Mouse (Mus musculus) embryonic facial prominence, embryonic 10.5 days (tissue): ENCODE measurements around the gene Bcl2l14. TPM values are rescaled to one million over a fixed set of nuclear protein-coding genes. Genes with fewer than 3 reads are reported as not detected.

Source experiments
- DNase-seq: peaks from one replicate; pipeline ENCODE4 v3.0.0-alpha.2; 2017; ENCODE audit warnings: low spot score
- H3K27ac ChIP-seq: fragments of 300-500 bp; sonication (generic); replicated peaks from 2 replicates; pipeline ENCODE4 v1.5.1; 2016; ENCODE audit warnings: mild to moderate bottlenecking
- H3K27me3 ChIP-seq: fragments of 300-500 bp; sonication (generic); replicated peaks from 2 replicates; pipeline ENCODE4 v1.6.1; 2016; ENCODE audit warnings: low read depth, mild to moderate bottlenecking; ENCODE audit not compliant: poor library complexity, severe bottlenecking
- H3K36me3 ChIP-seq: fragments of 300-500 bp; sonication (generic); replicated peaks from 2 replicates; pipeline ENCODE4 v1.6.1; 2016; ENCODE audit warnings: mild to moderate bottlenecking, moderate library complexity
- H3K4me1 ChIP-seq: fragments of 300-500 bp; sonication (generic); 2 replicates; pipeline ENCODE4 v1.6.1; 2016
- H3K4me3 ChIP-seq: fragments of 300-500 bp; sonication (generic); 2 replicates; pipeline ENCODE4 v1.5.1; 2016; ENCODE audit warnings: mild to moderate bottlenecking, moderate library complexity
- H3K9me3 ChIP-seq: fragments of 300-500 bp; sonication (generic); 2 replicates; pipeline ENCODE4 v1.6.1; 2016; ENCODE audit warnings: mild to moderate bottlenecking
- WGBS: fragments of 180-500 bp; shearing (Covaris S2); methylation state at CpG from one replicate; pipeline ENCODE4 v1.1.7; 2016; 5-methylcytosine and 5-hydroxymethylcytosine counted together
- polyA plus RNA-seq: library from polyadenylated mRNA; unstranded; fragments of >200 nt; fragmentation: Nextera tagmentation; extraction: Ambion mirVana; gene quantifications from 2 replicates; pipeline ENCODE4 v1.2.1, GENCODE M21; 2016

Gene Bcl2l14
- polyA plus RNA-seq, 1 experiment from 2014 or later = 0.74 TPM

DNA sequence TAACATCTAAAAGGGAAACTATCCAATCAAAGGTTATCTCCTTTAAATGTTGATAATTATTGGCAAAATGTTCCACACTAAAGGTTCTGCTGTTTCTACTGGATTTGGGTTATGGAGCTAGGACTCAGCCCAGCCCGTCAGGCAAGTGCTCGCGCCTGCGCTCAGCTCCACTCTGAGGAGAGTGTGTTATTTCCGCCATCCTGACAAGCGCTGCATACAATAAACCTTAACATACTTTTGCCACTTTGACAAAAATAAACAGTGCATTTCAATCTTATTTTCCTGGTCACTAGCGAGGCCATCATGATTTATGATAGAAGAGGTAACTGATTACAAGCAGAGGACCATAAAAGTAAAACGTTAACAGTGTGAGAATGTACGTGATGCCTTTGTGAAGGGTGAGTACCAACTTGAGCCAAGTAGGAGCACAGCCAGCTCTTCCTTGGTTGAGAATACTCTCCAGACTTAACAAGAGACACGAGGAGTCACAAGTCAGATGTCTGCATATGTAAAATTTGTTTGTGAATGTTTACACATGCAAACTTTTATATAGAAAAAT is 70.6 kb downstream of the Bcl2l14 start:
- Histone ChIP-seq H3K27ac (no peak overlapping the region), H3K27me3 (no peaks in the 10 kb centered on the region), H3K4me3 (no peak overlapping the region), H3K9me3 (no peaks in the 10 kb centered on the region), H3K4me1 (no peaks in the 10 kb centered on the region), H3K36me3 (peaks cover 92% of the 10 kb centered on the region)
- WGBS = 94% methylated on average over 10 of the region's 10 CpGs
- no peak for DNase-seq

GRCm38 (mm10) chr6:134469297-134469696 is 73.2 kb downstream of the Bcl2l14 start:
- peaks cover 13% of the 10 kb centered on the region for H3K4me1 ChIP-seq
- no peak for DNase-seq
- H3K27ac ChIP-seq = no peak overlapping the region
- no peaks in the 10 kb centered on the region for H3K27me3 ChIP-seq
- peaks cover 74% of the 10 kb centered on the region for H3K36me3 ChIP-seq
- H3K9me3 ChIP-seq = no peaks in the 10 kb centered on the region
- H3K4me3 ChIP-seq = no peak overlapping the region
- WGBS = 96% methylated on average over 2 of the region's 2 CpGs

GRCm38 (mm10) chr6:134470857-134471256 is 74.7 kb downstream of the Bcl2l14 start:
- no peaks in the 10 kb centered on the region for H3K27me3 ChIP-seq
- WGBS = 93% methylated on average over 14 of the region's 14 CpGs
- no peaks in the 10 kb centered on the region for H3K9me3 ChIP-seq
- no peak for DNase-seq
- H3K4me3 ChIP-seq = no peak overlapping the region
- peaks cover 73% of the 10 kb centered on the region for H3K36me3 ChIP-seq
- peaks cover 13% of the 10 kb centered on the region for H3K4me1 ChIP-seq
- H3K27ac ChIP-seq = no peak overlapping the region

GRCm38 (mm10) chr6:134473143-134473561 is 77.0 kb downstream of the Bcl2l14 start:
- Histone ChIP-seq H3K4me1 (peaks cover 13% of the 10 kb centered on the region), H3K27ac (no peak overlapping the region), H3K27me3 (no peaks in the 10 kb centered on the region), H3K36me3 (peaks cover 71% of the 10 kb centered on the region), H3K9me3 (no peaks in the 10 kb centered on the region), H3K4me3 (no peak overlapping the region)
- 56% methylated on average over 7 of the region's 7 CpGs for WGBS
- DNase-seq = peak; percentile 23

DNA sequence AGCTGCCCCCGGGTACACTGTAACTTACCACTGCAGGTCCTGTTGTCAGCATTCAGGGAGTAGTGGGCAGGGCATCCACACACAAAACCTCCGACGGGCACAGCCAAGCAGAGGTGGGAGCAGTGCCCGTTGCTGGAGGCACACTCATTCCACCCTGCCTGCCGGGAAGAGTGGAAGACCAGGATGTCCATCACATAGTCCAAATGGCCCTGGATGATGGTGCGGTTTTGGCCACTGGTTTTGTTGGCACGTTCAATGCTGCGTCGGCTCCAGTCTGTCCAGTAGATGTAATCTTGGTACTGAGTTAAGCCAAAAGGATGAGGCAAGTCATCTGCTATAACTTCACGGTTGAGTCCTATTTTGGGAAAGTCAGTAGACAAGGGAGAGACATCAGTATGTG is 83.4 kb downstream of the Bcl2l14 start:
- Histone ChIP-seq H3K27me3 (no peaks in the 10 kb centered on the region), H3K4me3 (no peak overlapping the region), H3K4me1 (no peaks in the 10 kb centered on the region), H3K9me3 (no peaks in the 10 kb centered on the region), H3K36me3 (peaks cover 88% of the 10 kb centered on the region), H3K27ac (no peak overlapping the region)
- WGBS = 94% methylated on average over 10 of the region's 10 CpGs
- DNase-seq = no peak

DNA sequence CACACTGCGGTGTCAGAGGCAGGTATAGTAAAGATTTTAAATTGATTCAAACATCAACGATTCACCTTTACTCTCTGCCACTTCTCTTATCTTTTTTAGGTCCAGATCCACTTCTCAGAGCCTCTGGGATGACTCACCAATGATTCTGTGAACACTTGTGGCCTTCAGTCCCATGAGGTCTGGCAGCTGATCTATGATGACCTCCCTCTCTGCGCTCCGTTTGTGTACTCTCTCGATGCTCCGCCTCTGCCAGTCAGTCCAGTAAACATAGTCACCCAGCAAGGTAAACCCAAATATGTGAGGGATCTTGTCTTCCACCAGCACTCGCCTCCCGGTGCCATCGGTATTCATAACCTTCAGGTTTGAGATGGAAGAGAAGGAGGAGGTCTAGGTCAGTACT is 90.2 kb downstream of the Bcl2l14 start:
- no peak overlapping the region for H3K27ac ChIP-seq
- 94% methylated on average over 9 of the region's 9 CpGs for WGBS
- DNase-seq = no peak
- H3K9me3 ChIP-seq = no peaks in the 10 kb centered on the region
- H3K4me3 ChIP-seq = no peak overlapping the region
- H3K27me3 ChIP-seq = no peaks in the 10 kb centered on the region
- no peaks in the 10 kb centered on the region for H3K4me1 ChIP-seq
- peaks cover 70% of the 10 kb centered on the region for H3K36me3 ChIP-seq

Other genes starting within 250 kb of the Bcl2l14 start
- gene Lrp6, start 170.6 kb downstream of the Bcl2l14 start, polyA plus RNA-seq = 27.1 and 27.8 TPM in 2 replicates
- gene Mansc1, start 236.2 kb downstream of the Bcl2l14 start, polyA plus RNA-seq = 0.44 and 0.71 TPM in 2 replicates
- gene Borcs5, start 243.2 kb downstream of the Bcl2l14 start, polyA plus RNA-seq = 17.7 and 18.4 TPM in 2 replicates